Mouse (Mus musculus): ENCODE measurements at regions not wholly inside any gene's neighbourhood (a gene's known extent, or its start where the extent isn't known, plus 50 kb on each side); places are given as distances from the start of the nearest gene placed in this dataset. TPM values are rescaled to one million over a fixed set of nuclear protein-coding genes. Genes with fewer than 3 reads are reported as not detected.

GRCm38 (mm10) chr15:6245950-6246894 lies 53.4 kb upstream of the Dab2 start:
- Histone ChIP-seq H3K4me1 (ENCODE audit: control insufficient read depth, insufficient read depth, low read length) (peaks cover 4% of the 10 kb centered on the region), H3K27me3 (ENCODE audit: control insufficient read depth, insufficient read depth, low read length) (no peaks in the 10 kb centered on the region), H3K9ac (replicated peaks; ENCODE audit: low read depth, low read length) (no peak overlapping the region), H3K4me3 (ENCODE audit: low read depth, low read length) (no peak overlapping the region), H3K36me3 (ENCODE audit: control insufficient read depth, insufficient read depth, low read length) (no peaks in the 10 kb centered on the region), H3K4me2 (ENCODE audit: low read depth, low read length) (no peak overlapping the region), H3K9me3 (ENCODE audit: control insufficient read depth, low read length) (no peaks in the 10 kb centered on the region), H3K27ac (ENCODE audit: low read depth, low read length) (no peak overlapping the region)
- WGBS: 64% methylated on average over 9 of the region's 9 CpGs
- ATAC-seq (ENCODE audit: low read depth): peak; percentile 81

- no peaks in the 10 kb centered on the region for H3K27me3 ChIP-seq (ENCODE audit: control insufficient read depth, insufficient read depth, low read length)
- no peak for ATAC-seq (ENCODE audit: low read depth)
- H3K9me3 ChIP-seq (ENCODE audit: control insufficient read depth, low read length): no peaks in the 10 kb centered on the region
- H3K4me3 ChIP-seq (ENCODE audit: low read depth, low read length): no peak overlapping the region
- WGBS: 87% methylated on average over 4 of the region's 4 CpGs
- H3K27ac ChIP-seq (ENCODE audit: low read depth, low read length): no peak overlapping the region
- H3K9ac ChIP-seq (replicated peaks; ENCODE audit: low read depth, low read length): no peak overlapping the region
- H3K36me3 ChIP-seq (ENCODE audit: control insufficient read depth, insufficient read depth, low read length): no peaks in the 10 kb centered on the region
- peaks cover 4% of the 10 kb centered on the region for H3K4me1 ChIP-seq (ENCODE audit: control insufficient read depth, insufficient read depth, low read length)
- no peak overlapping the region for H3K4me2 ChIP-seq (ENCODE audit: low read depth, low read length)
Measured at GRCm38 (mm10) chr15:6248470-6248869, 51.1 kb upstream of the Dab2 start.

Small RNAs in the stretch of these regions (microRNA-seq; reads per million reads assigned to microRNA genes)
- gene Gm27760: not detected

All from neural tube, embryonic 14.5 days (tissue).